Mouse (Mus musculus) C2C12 (cell line): ENCODE measurements around the gene Cnot11. TPM values are rescaled to one million over a fixed set of nuclear protein-coding genes. Genes with fewer than 3 reads are reported as not detected.

Source experiments
- H3K27me3 ChIP-seq: one replicate; pipeline ENCODE4 v1.6.1; 2011; ENCODE audit not compliant: control insufficient read depth, insufficient read depth, insufficient read length
- H3K36me3 ChIP-seq: one replicate; pipeline ENCODE4 v1.6.1; 2011; ENCODE audit not compliant: control insufficient read depth, insufficient read depth
- H3K4me3 ChIP-seq: one replicate; pipeline ENCODE4 v1.5.1; 2011; ENCODE audit warnings: mild to moderate bottlenecking, control low read depth; ENCODE audit not compliant: poor library complexity, insufficient read depth, severe bottlenecking
- H3K79me2 ChIP-seq: one replicate; pipeline ENCODE4 v1.6.1; 2011; ENCODE audit not compliant: control insufficient read depth, insufficient read depth
- H3K79me3 ChIP-seq: one replicate; pipeline ENCODE4 v1.6.1; 2011; ENCODE audit warnings: low read depth, control low read depth
- H3ac ChIP-seq: one replicate; pipeline ENCODE3; 2011; ENCODE audit warnings: low read depth; ENCODE audit not compliant: control insufficient read depth, insufficient read length
- CEBPB ChIP-seq: IDR thresholded peaks from one replicate; pipeline ENCODE4 v1.6.1; 2011; ENCODE audit warnings: low read depth, mild to moderate bottlenecking, control low read depth, moderate library complexity
- CTCF ChIP-seq: IDR thresholded peaks from one replicate; pipeline ENCODE4 v1.5.1; 2011; ENCODE audit not compliant: control insufficient read depth, insufficient read depth, insufficient read length
- FOSL1 ChIP-seq: IDR thresholded peaks from one replicate; pipeline ENCODE4 v1.8.0; 2011; ENCODE audit warnings: mild to moderate bottlenecking, low read length; ENCODE audit not compliant: poor library complexity, insufficient read depth, severe bottlenecking
- MAX ChIP-seq: IDR thresholded peaks from one replicate; pipeline ENCODE4 v1.6.1; 2011; ENCODE audit warnings: mild to moderate bottlenecking, control low read depth
- MYOD1 ChIP-seq: IDR thresholded peaks from one replicate; pipeline ENCODE4 v1.6.1; 2011; ENCODE audit warnings: low read depth; ENCODE audit not compliant: control insufficient read depth, insufficient read length
- MYOG ChIP-seq: IDR thresholded peaks from one replicate; pipeline ENCODE4 v1.6.1; 2011; ENCODE audit not compliant: control insufficient read depth, insufficient read length; ENCODE audit errors: extremely low read depth
- USF1 ChIP-seq: IDR thresholded peaks from one replicate; pipeline ENCODE4 v1.6.1; 2011; ENCODE audit warnings: low read depth, mild to moderate bottlenecking, control low read depth, moderate library complexity
- polyA plus RNA-seq: library from polyadenylated mRNA; unstranded; fragments of >200 nt; fragmentation: generic; extraction: Trizol; gene quantifications from one replicate; pipeline ENCODE4 v1.2.1, GENCODE M21; 2012; ENCODE audit warnings: missing spikeins

The Cnot11 gene
- polyA plus RNA-seq, 1 experiment = 20.4 TPM

- no peak overlapping the region for H3K4me3 ChIP-seq
- H3K79me2 ChIP-seq = no peaks in the 10 kb centered on the region
- H3K79me3 ChIP-seq = no peaks in the 10 kb centered on the region
- no peak overlapping the region for H3ac ChIP-seq
- H3K36me3 ChIP-seq = peaks cover 84% of the 10 kb centered on the region
- no peak for TF ChIP-seq CTCF
- TF ChIP-seq USF1 = no peak
- no peak for TF ChIP-seq FOSL1
- no peak for TF ChIP-seq CEBPB
- TF ChIP-seq MYOD1 = no peak
- no peak for TF ChIP-seq MYOG
- TF ChIP-seq MAX = no peak
- no peaks in the 10 kb centered on the region for H3K27me3 ChIP-seq
These were observed 15.0 kb downstream of the Cnot11 start for GRCm38 (mm10) chr1:39549831-39550230.

- Histone ChIP-seq H3K79me2 (no peaks in the 10 kb centered on the region), H3ac (no peak overlapping the region), H3K36me3 (peaks cover 59% of the 10 kb centered on the region)
These were observed 21.0 kb downstream of the Cnot11 start for GRCm38 (mm10) chr1:39555556-39556415.

GRCm38 (mm10) chr1:39559009-39559408 lies 24.2 kb downstream of the Cnot11 start:
- H3K27me3 ChIP-seq = no peaks in the 10 kb centered on the region
- peaks cover 59% of the 10 kb centered on the region for H3K36me3 ChIP-seq
- peaks cover 5% of the 10 kb centered on the region for H3K79me3 ChIP-seq
- H3K79me2 ChIP-seq = no peaks in the 10 kb centered on the region
- no peak overlapping the region for H3K4me3 ChIP-seq
- no peak for TF ChIP-seq CEBPB
- TF ChIP-seq MYOG = no peak
- TF ChIP-seq MAX = no peak
- no peak for TF ChIP-seq FOSL1
- H3ac ChIP-seq = no peak overlapping the region

More at GRCm38 (mm10) chr1:39555556-39556415, 21.0 kb downstream of the Cnot11 start:
- no peaks in the 10 kb centered on the region for H3K27me3 ChIP-seq
- no peak for TF ChIP-seq CEBPB
- TF ChIP-seq CTCF = no peak
- peak; percentile 91 for TF ChIP-seq MAX
- peak; percentile 35 for TF ChIP-seq USF1
- no peak for TF ChIP-seq MYOD1
- TF ChIP-seq MYOG = no peak
- TF ChIP-seq FOSL1 = no peak
- H3K4me3 ChIP-seq = no peak overlapping the region
- H3K79me3 ChIP-seq = no peaks in the 10 kb centered on the region

- Histone ChIP-seq H3K4me3 (no peak overlapping the region), H3K79me3 (peaks cover 19% of the 10 kb centered on the region), H3K27me3 (no peaks in the 10 kb centered on the region), H3K36me3 (peaks cover 44% of the 10 kb centered on the region), H3ac (no peak overlapping the region), H3K79me2 (peaks cover 29% of the 10 kb centered on the region)
- TF ChIP-seq MYOG = no peak
- no peak for TF ChIP-seq CEBPB
- no peak for TF ChIP-seq FOSL1
- TF ChIP-seq CTCF = no peak
- TF ChIP-seq USF1 = no peak
- TF ChIP-seq MYOD1 = no peak
- TF ChIP-seq MAX = no peak
These were observed 27.1 kb downstream of the Cnot11 start for GRCm38 (mm10) chr1:39561920-39562319.

GRCm38 (mm10) chr1:39563161-39563560 lies 28.4 kb downstream of the Cnot11 start:
- Histone ChIP-seq H3K79me2 (peaks cover 41% of the 10 kb centered on the region), H3K4me3 (no peak overlapping the region), H3K36me3 (peaks cover 34% of the 10 kb centered on the region), H3K79me3 (peaks cover 21% of the 10 kb centered on the region), H3K27me3 (no peaks in the 10 kb centered on the region), H3ac (no peak overlapping the region)
- TF ChIP-seq MAX (no peak), FOSL1 (no peak), MYOG (no peak), CEBPB (no peak), MYOD1 (no peak), USF1 (no peak), CTCF (no peak)
